Mouse (Mus musculus): ENCODE data around the gene Sec24b. TPM values are rescaled to one million over a fixed set of nuclear protein-coding genes. Genes with fewer than 3 reads are reported as not detected.

Sec24b gene
- polyA plus RNA-seq, 1 experiment: 38.7 TPM

DNA sequence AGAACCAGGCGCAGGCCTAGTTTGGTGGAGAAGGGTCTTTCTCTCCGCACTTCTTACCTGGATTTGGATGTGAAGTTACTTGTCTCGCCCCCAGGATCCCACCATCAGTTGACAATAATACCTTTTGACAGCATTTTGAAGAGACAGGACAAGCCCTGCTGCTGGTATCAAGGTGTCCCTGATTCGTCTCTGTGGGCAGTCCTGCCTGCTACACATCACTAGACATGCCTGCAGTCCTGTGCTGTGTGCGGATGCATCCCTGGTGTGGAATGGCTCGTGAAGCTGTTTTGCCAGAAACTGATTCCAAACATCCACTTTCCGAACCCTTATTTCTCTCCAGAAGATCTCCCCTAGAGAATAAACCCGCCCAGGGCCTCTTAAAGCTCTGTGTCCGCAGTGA is 26.1 kb upstream of the Sec24b start:
- no peaks in the 10 kb centered on the region for H3K4me1 ChIP-seq (ENCODE audit: control insufficient read depth, insufficient read depth, low read length)
- 82% methylated on average over 9 of the region's 9 CpGs for WGBS

DNA sequence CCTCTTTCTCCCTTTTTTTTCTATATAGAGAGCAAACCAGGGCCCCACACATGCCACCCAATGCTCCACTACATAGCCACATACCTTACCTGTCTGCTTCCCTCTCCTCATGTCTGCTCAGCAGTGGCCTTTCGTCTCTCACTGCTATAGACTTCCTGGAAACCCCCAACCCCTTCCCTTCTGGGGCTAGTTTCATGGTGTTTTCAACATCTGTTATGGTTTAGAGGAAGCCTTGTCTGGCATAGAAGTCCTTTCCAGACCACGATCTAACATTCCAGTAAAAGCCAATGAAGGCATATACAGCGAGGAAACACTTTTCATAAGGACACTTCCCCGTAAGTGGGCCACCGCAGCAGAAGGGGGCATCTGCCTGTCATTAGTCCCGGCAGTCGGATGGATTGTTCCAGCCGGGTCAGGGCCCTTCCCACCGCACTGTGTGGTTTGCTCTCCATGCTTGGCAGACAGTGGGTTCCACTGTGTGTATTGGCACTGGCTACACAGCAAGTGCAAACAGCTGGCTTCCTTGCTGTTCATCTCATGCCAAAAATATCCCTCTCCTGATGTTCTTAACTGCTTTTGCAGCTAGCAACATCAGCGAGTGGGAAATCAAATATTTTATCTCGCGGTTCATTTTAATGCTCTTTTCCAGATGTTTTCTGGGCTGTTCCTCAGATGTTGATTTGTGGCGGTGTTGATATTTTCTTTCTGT is 25.2 kb upstream of the Sec24b start:
- Histone ChIP-seq H3K36me3 (ENCODE audit: control insufficient read depth, insufficient read depth, low read length) (no peaks in the 10 kb centered on the region), H3K4me3 (ENCODE audit: insufficient read depth, low read depth, low read length) (no peak overlapping the region), H3K27me3 (replicated peaks; ENCODE audit: control insufficient read depth, insufficient read depth, low read length) (no peaks in the 10 kb centered on the region), H3K27ac (ENCODE audit: insufficient read depth, low read depth, low read length) (no peak overlapping the region), H3K4me1 (ENCODE audit: control insufficient read depth, insufficient read depth, low read length) (no peaks in the 10 kb centered on the region)
- no peak for DNase-seq
- WGBS: 72% methylated on average over 13 of the region's 13 CpGs
- no peak for TF ChIP-seq CTCF (conservative IDR thresholded peaks at IDR 0.05; ENCODE audit: insufficient read depth, insufficient read length, low read depth, low read length)
- no peak for TF ChIP-seq POLR2A (IDR thresholded peaks at IDR 0.05; ENCODE audit: low read depth, low read length)

More for the DNA sequence above, 26.1 kb upstream of the Sec24b start:
- TF ChIP-seq POLR2A (IDR thresholded peaks at IDR 0.05; ENCODE audit: low read depth, low read length): no peak
- TF ChIP-seq CTCF (conservative IDR thresholded peaks at IDR 0.05; ENCODE audit: insufficient read depth, insufficient read length, low read depth, low read length): no peak
- no peaks in the 10 kb centered on the region for H3K27me3 ChIP-seq (replicated peaks; ENCODE audit: control insufficient read depth, insufficient read depth, low read length)
- no peak overlapping the region for H3K27ac ChIP-seq (ENCODE audit: insufficient read depth, low read depth, low read length)
- H3K36me3 ChIP-seq (ENCODE audit: control insufficient read depth, insufficient read depth, low read length): no peaks in the 10 kb centered on the region
- no peak for DNase-seq
- no peak overlapping the region for H3K4me3 ChIP-seq (ENCODE audit: insufficient read depth, low read depth, low read length)

DNA sequence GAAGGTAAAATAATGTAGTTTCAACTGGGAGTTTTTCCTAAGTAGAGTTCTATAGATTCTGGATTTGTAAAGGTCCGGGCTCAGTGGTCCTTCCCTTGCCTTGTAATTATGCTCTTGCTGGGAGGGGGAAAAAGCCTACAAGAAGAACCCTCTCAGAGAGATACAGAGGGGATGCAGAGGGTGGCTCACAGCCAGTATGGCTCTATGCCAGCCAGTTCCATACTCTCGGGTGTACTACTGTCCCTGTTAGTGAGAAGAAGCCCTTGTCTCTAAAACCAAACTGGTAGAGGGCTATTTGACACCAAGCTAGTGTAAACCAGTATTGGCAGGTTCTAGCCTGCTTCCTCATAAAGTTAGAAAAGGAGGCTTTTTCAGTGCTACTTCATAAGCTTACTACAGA is 22.0 kb upstream of the Sec24b start:
- Histone ChIP-seq H3K27me3 (replicated peaks; ENCODE audit: control insufficient read depth, insufficient read depth, low read length) (no peaks in the 10 kb centered on the region), H3K36me3 (ENCODE audit: control insufficient read depth, insufficient read depth, low read length) (no peaks in the 10 kb centered on the region), H3K4me1 (ENCODE audit: control insufficient read depth, insufficient read depth, low read length) (no peaks in the 10 kb centered on the region), H3K27ac (ENCODE audit: insufficient read depth, low read depth, low read length) (no peak overlapping the region), H3K4me3 (ENCODE audit: insufficient read depth, low read depth, low read length) (no peak overlapping the region)
- no peak for TF ChIP-seq POLR2A (IDR thresholded peaks at IDR 0.05; ENCODE audit: low read depth, low read length)
- TF ChIP-seq CTCF (conservative IDR thresholded peaks at IDR 0.05; ENCODE audit: insufficient read depth, insufficient read length, low read depth, low read length): no peak
- DNase-seq: no peak
- WGBS: 47% methylated on average over 2 of the region's 2 CpGs

DNA sequence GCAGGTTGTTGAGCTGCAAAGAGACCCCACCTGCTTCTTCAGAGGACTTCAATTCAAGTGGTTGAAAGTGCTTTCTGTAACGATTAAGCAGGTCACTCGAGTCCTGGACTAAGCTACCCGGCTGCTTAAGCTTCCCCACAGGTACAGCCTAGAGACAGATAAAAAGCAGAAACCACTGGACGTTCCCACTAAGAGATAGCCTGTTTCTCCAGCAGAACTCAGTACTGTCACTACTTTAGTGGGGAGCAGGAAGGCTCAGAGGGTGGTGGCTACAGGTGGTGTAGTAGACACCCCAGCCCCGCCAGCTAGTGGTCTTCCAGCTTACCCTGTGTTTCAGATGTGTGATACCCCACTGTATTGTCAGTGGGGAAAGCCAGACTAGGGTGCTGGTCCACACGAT is 19.3 kb upstream of the Sec24b start:
- no peak overlapping the region for H3K4me3 ChIP-seq (ENCODE audit: insufficient read depth, low read depth, low read length)
- no peak for TF ChIP-seq CTCF (conservative IDR thresholded peaks at IDR 0.05; ENCODE audit: insufficient read depth, insufficient read length, low read depth, low read length)
- TF ChIP-seq POLR2A (IDR thresholded peaks at IDR 0.05; ENCODE audit: low read depth, low read length): no peak
- no peaks in the 10 kb centered on the region for H3K36me3 ChIP-seq (ENCODE audit: control insufficient read depth, insufficient read depth, low read length)
- DNase-seq: no peak
- no peaks in the 10 kb centered on the region for H3K27me3 ChIP-seq (replicated peaks; ENCODE audit: control insufficient read depth, insufficient read depth, low read length)
- no peak overlapping the region for H3K27ac ChIP-seq (ENCODE audit: insufficient read depth, low read depth, low read length)
- 85% methylated on average over 6 of the region's 6 CpGs for WGBS
- no peaks in the 10 kb centered on the region for H3K4me1 ChIP-seq (ENCODE audit: control insufficient read depth, insufficient read depth, low read length)

DNA sequence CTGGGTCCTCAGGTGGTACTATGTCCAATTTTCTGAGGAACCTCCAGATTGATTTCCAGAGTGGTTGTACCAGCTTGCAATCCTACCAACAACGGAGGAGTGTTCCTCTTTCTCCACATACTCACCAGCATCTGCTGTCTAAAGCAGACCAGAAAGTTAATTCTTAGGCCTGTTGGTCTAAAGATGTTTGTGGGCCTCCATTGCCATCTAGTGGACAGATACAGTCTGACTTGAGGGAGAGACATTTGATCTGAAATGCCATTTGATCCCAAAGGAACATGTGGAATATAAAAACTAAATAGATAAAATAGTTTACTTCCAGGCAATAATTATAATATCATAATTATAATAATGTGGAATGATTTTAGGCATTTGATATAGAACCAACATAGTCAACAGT is 18.4 kb upstream of the Sec24b start:
- TF ChIP-seq POLR2A (IDR thresholded peaks at IDR 0.05; ENCODE audit: low read depth, low read length) (no peak), CTCF (conservative IDR thresholded peaks at IDR 0.05; ENCODE audit: insufficient read depth, insufficient read length, low read depth, low read length) (peak; percentile 27; the same call in 1 of the 2 replicates)
- 3% methylated on average over 1 of the region's 1 CpGs for WGBS
- DNase-seq: peak; percentile 76
- no peaks in the 10 kb centered on the region for H3K36me3 ChIP-seq (ENCODE audit: control insufficient read depth, insufficient read depth, low read length)
- H3K4me3 ChIP-seq (ENCODE audit: insufficient read depth, low read depth, low read length): no peak overlapping the region
- no peak overlapping the region for H3K27ac ChIP-seq (ENCODE audit: insufficient read depth, low read depth, low read length)
- no peaks in the 10 kb centered on the region for H3K4me1 ChIP-seq (ENCODE audit: control insufficient read depth, insufficient read depth, low read length)
- H3K27me3 ChIP-seq (replicated peaks; ENCODE audit: control insufficient read depth, insufficient read depth, low read length): no peaks in the 10 kb centered on the region

DNA sequence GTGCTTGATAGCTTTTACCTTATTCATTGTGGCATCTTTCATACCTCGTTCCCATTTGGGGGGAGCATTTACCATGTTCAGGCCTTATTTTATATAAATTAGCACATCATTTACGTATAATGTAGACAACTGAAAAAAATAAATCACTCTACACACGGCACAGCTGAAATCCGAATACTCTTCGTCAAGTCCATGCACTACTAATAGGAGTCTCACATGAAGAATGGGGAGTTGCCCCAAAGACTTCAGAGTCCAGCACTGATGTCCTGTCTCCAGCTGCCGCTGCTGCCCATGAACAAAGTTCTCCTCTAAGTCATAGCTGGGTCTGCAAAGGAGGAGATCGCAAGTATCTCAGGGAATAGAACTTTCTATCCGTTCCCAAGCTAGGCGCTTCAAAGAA is 15.9 kb upstream of the Sec24b start:
- no peaks in the 10 kb centered on the region for H3K36me3 ChIP-seq (ENCODE audit: control insufficient read depth, insufficient read depth, low read length)
- H3K4me3 ChIP-seq (ENCODE audit: insufficient read depth, low read depth, low read length): no peak overlapping the region
- no peak for DNase-seq
- H3K4me1 ChIP-seq (ENCODE audit: control insufficient read depth, insufficient read depth, low read length): no peaks in the 10 kb centered on the region
- no peaks in the 10 kb centered on the region for H3K27me3 ChIP-seq (replicated peaks; ENCODE audit: control insufficient read depth, insufficient read depth, low read length)
- H3K27ac ChIP-seq (ENCODE audit: insufficient read depth, low read depth, low read length): no peak overlapping the region
- 87% methylated on average over 9 of the region's 9 CpGs for WGBS
- TF ChIP-seq POLR2A (IDR thresholded peaks at IDR 0.05; ENCODE audit: low read depth, low read length): no peak
- no peak for TF ChIP-seq CTCF (conservative IDR thresholded peaks at IDR 0.05; ENCODE audit: insufficient read depth, insufficient read length, low read depth, low read length)

DNA sequence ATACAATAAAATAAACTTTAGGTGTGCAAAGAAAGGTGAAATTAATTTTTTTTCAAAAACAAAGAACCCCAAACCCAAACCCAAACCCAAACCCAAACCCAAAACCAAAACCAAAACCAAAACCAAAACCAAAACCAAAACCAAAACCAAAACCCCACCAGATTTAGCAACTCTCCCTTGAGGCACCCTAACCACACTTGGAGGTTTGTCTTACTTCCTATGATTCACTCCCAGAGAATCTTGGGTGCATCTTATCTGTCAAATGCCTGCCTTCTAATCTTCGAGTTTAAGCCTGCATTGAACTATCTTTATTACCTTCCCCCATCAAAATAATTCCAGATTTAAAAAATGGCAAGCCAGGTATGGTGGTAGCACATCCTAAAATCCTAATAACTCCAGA is 14.4 kb upstream of the Sec24b start:
- no peak overlapping the region for H3K4me3 ChIP-seq (ENCODE audit: insufficient read depth, low read depth, low read length)
- no peaks in the 10 kb centered on the region for H3K4me1 ChIP-seq (ENCODE audit: control insufficient read depth, insufficient read depth, low read length)
- H3K36me3 ChIP-seq (ENCODE audit: control insufficient read depth, insufficient read depth, low read length): no peaks in the 10 kb centered on the region
- no peak overlapping the region for H3K27ac ChIP-seq (ENCODE audit: insufficient read depth, low read depth, low read length)
- no peak for DNase-seq
- WGBS: 58% methylated on average over 1 of the region's 1 CpGs
- H3K27me3 ChIP-seq (replicated peaks; ENCODE audit: control insufficient read depth, insufficient read depth, low read length): no peaks in the 10 kb centered on the region
- TF ChIP-seq POLR2A (IDR thresholded peaks at IDR 0.05; ENCODE audit: low read depth, low read length) (no peak), CTCF (conservative IDR thresholded peaks at IDR 0.05; ENCODE audit: insufficient read depth, insufficient read length, low read depth, low read length) (no peak)

Data from kidney, adult 2 months (tissue).